Mouse (Mus musculus): ENCODE data around the gene Nudt15.

- no peak for TF ChIP-seq POLR2A (IDR thresholded peaks at IDR 0.05; ENCODE audit: extremely low read depth, insufficient read depth, low read length)
- no peak for TF ChIP-seq CTCF (IDR thresholded peaks at IDR 0.05; ENCODE audit: low read depth, low read length)
These were observed 78.5 kb downstream of the Nudt15 start for GRCm38 (mm10) chr14:73469506-73469905.
